In genomic region chr11:4578682-4579081, GRCm38 (mm10) we compare ENCODE assay signal across 9 mouse cellular contexts. TPM values are rescaled to one million over a fixed set of nuclear protein-coding genes. Genes with fewer than 3 reads are reported as not detected.
DNase-seq lines count a peak whose midpoint lies in the region; ATAC-seq and TF ChIP-seq lines count a peak whose summit lies in the region.
"Had no signal": no experiment of that assay in that cellular context is flagged by ENCODE, and none has a peak within 500 bp of the region (broad histone marks: within the 10 kb centered on the region; RNA-seq: fewer than 3 reads in every experiment).

No protein-coding gene starts in this region.

- peak overlapping the region; percentile 36; the same call in 1 of the 2 replicates for H3K27ac ChIP-seq in layer of hippocampus, adult 2 months
- H3K27ac ChIP-seq: hindbrain, embryonic 15.5 days had no signal

- TF ChIP-seq CTCF in layer of hippocampus, adult 2 months (conservative IDR thresholded peaks at IDR 0.05) = no peak

- no peak overlapping the region for H3K4me3 ChIP-seq in layer of hippocampus, adult 2 months
- H3K4me3 ChIP-seq: hindbrain, embryonic 15.5 days had no signal

- ATAC-seq in erythroblast, adult 5-6 weeks (replicated peaks; ENCODE audit: low FRiP score, poor library complexity, severe bottlenecking) = peak; percentile 66

- peak in 1 of 2 experiments; percentile 32 for DNase-seq in layer of hippocampus, adult 2 months (ENCODE audit: low spot score in 2 of 2)
- no peak for DNase-seq in layer of hippocampus, postnatal 36 days
- DNase-seq in adrenal gland, adult 18-20 months (ENCODE audit: low spot score in 2 of 2) = peak; percentile 73 to 79
- DNase-seq in kidney, postnatal 36 days = peak; percentile 68 to 75
- peak; percentile 18 to 25 for DNase-seq in right cerebral cortex, postnatal 36 days (ENCODE audit: low spot score in 2 of 2)
- no peak for DNase-seq in layer of hippocampus, adult 9-10 months (ENCODE audit: low spot score)

RNA-seq across cellular contexts. Expression of gene Mtmr3, which starts 16.0 kb away (rescaled TPM):
- total RNA-seq in layer of hippocampus, adult 2 months (2021) = 10 to 100 TPM; 70.5 to 73.2 TPM
- total RNA-seq in layer of hippocampus, postnatal 36 days (2021) = 10 to 100 TPM; 71.5 to 73.3 TPM
- 10 to 100 TPM; 49.5 to 60.5 TPM for total RNA-seq in adrenal gland, adult 18-20 months (2021)
- 203 and 214 TPM in 2 replicates for total RNA-seq in erythroblast, adult 5-6 weeks (2015; ENCODE audit: low replicate concordance)
- total RNA-seq in erythroblast, adult 5-6 weeks (2017; ENCODE audit: low replicate concordance) = 462 and 508 TPM in 2 replicates

RNA-seq across cellular contexts. Expression of gene Gm11032, which starts 41.2 kb away (rescaled TPM):
- not detected for total RNA-seq in layer of hippocampus, adult 2 months (2021)
- not detected for total RNA-seq in layer of hippocampus, postnatal 36 days (2021)
- not detected for total RNA-seq in adrenal gland, adult 18-20 months (2021)
- total RNA-seq in erythroblast, adult 5-6 weeks (2015; ENCODE audit: low replicate concordance) = not detected in 2 replicates
- not detected in 2 replicates for total RNA-seq in erythroblast, adult 5-6 weeks (2017; ENCODE audit: low replicate concordance)
- total RNA-seq: adrenal gland, postnatal 4 days had no signal

RNA-seq across cellular contexts. Expression of gene Ascc2, which starts 58.9 kb away (rescaled TPM):
- total RNA-seq in layer of hippocampus, adult 2 months (2021) = 10 to 100 TPM; 23.7 to 25.0 TPM
- total RNA-seq in layer of hippocampus, postnatal 36 days (2021) = 10 to 100 TPM; 22.2 to 25.8 TPM
- total RNA-seq in adrenal gland, adult 18-20 months (2021) = 10 to 100 TPM; 34.7 to 52.2 TPM
- 5.6 and 13.4 TPM in 2 replicates for total RNA-seq in erythroblast, adult 5-6 weeks (2015; ENCODE audit: low replicate concordance)
- 14.4 and 17.8 TPM in 2 replicates for total RNA-seq in erythroblast, adult 5-6 weeks (2017; ENCODE audit: low replicate concordance)

Comparison
In these comparisons a context has a peak if more than half of its experiments do, and no peak if none do; other contexts are left out.
1. DNase-seq: peak in adrenal gland, adult 18-20 months (2 of 2), kidney, postnatal 36 days (2 of 2) and right cerebral cortex, postnatal 36 days (2 of 2); none in layer of hippocampus, postnatal 36 days (0 of 2) and layer of hippocampus, adult 9-10 months (single experiment).